Mouse (Mus musculus): ENCODE results near the gene Ttc41.

Gene Ttc41

DNA sequence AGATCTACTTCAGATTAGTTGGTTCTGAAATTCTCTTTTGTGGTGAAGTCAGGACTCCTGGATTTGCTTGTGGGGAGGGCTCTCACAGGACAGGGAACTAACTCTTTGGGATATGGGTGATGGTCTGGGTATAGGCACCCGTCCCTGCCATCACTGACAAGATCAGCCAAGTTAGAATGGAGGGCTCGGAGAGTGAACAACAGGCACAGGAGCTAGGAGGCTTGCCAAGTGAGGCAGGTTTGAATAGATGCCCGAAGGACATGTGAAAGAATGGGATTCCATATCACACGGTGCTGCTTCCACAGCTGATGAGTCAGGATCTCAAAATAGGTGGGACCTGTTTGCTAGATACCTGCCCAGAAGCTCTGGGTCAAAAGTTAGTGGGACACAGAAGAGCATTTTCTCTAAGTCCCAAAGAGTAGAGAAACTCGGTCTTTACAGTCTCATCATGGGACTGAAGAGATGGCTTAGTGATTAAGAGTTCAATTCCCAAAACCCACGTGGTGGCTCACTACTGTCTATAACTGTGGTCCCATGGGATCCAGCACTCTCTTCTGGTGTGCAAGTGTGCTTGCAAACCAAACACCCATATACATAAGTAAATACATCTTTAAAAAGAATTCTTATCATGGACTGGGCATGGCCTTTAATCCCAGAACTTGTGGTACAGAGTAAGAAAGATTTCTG is 50.3 kb downstream of the Ttc41 start:
- no peak for DNase-seq (ENCODE audit: low read depth, low spot score)

DNA sequence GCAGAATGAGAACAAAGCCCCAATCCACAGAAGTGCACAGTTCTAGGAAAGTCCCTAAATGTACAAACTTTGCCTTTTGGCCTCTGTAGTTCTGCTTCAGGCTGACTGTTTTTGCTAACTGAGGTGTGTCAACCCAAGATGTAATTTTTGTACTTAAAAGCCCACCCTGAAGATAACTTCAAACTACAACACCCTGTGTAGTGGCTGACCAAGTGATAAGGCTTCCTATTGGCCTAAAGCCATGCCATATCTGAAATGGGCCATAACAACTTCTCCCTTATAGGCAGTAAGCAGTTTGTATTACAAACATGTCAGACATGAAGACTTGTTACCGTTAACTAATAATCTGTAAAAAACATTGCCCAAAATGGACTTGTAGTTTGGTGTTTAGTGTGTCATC is 52.1 kb downstream of the Ttc41 start:
- no peak for DNase-seq (ENCODE audit: low read depth, low spot score)

DNA sequence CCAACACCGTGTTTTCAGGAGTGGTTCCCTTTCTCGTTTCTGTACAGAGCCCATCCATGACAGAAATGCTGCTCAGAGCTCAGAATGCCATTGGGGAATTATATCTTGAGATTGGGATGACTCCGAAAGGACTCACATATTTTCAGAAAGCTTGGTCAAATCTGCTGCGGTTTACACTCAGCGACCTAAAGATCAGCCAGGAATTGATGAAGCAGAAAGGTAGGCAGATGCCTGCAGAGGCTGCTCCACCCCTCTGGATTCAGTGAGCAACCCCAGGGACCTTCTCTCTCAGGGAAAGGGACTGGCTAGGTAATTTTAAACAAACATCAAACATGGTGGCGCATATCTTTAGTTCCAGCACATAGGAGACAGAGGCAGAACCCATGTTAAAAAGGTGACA is 52.6 kb downstream of the Ttc41 start:
- DNase-seq (ENCODE audit: low read depth, low spot score) = no peak

DNA sequence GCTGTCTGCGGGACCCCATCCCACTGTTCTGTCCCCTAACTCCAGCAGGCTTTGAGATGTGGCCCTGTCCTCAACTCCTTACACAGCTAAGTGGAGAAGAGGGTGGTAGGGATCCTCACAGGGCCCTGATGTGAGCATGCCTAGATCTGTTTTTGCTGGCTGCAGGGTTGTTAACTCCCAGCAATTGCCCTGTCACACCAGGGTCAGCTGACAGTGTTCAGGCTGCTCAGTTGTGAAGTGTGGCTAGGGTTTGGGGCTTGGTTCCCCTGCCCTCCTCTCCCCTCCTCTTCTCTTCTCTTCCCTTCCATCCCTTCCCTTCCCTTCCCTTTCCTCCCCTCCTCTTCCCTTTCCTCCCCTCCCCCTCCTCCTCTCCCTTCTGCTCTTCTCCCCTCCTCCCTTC is 55.6 kb downstream of the Ttc41 start:
- DNase-seq (ENCODE audit: low read depth, low spot score) = no peak

DNA sequence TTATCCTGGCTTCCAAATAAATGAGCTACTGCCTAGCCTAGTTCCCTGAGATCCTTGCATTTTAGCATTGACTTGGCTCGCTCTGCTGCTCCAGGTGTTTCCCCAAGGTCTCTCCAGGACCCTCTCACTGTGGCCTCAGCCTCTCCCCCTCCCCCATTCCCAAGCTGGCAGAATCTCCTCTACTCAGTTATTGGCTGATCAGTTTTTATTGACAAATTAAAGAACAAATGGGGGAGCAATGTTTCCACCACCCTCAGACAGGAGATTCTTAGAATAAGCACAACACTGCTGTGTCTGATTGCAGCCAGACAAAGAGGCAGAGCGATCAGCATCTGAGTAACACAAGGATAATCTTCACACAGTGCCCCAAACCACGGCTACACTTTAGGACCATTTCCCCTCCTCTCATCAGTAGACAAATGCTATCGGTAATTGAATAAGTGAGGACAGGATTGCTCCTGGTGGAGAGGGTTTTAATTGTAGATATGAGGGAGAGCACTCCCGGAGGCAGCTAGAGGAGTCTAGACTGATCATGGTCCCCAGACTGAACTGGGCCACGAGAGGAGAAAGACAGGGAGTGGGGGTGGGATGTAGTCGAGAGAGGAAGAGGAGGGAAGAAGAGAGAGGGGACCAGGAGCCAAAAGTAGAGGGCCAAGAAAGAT is 56.2 kb downstream of the Ttc41 start:
- DNase-seq (ENCODE audit: low read depth, low spot score) = no peak

DNA sequence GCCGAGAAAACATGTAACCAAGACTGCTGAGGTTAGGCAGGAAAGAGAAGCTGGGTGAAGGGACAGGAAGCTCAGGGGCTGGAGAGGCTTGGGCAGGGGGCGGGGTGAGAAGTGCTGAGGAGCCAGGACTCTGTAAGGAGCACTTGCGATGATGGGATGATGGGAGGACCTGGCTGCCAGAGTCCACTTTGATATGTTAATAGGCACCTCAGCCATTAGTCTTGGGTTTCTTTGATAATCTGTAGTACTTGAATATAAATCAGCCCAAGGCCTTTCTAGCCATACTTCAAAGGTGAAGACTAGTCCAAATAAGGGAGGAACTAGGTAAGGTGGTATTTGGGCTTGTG is 56.7 kb downstream of the Ttc41 start:
- no peak for DNase-seq (ENCODE audit: low read depth, low spot score)

DNA sequence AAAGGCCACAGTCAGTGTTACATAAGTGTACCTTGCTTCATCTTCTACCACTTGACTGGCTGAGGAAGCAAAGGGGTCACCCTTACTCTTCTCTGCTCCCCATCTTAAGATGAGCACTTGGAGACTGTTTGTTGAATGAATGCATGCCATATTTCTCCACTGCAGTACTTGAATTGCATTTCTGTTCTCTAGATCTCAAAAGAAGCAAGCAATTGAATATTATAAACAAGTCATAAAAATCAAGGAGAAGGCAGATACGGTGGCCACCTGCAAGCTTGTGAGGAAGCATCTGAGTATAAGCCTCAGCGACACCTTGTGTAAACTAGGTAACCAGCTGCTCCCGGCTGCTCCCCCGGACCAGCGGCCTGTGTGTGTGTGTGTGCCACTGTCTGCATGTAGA is 58.1 kb downstream of the Ttc41 start, which contains the start of gene Gm49358:
Gene Gm49358, plus strand, starts transcription at position 301 of the 400 bp plus-strand sequence.
- DNase-seq (ENCODE audit: low read depth, low spot score) = no peak

DNA sequence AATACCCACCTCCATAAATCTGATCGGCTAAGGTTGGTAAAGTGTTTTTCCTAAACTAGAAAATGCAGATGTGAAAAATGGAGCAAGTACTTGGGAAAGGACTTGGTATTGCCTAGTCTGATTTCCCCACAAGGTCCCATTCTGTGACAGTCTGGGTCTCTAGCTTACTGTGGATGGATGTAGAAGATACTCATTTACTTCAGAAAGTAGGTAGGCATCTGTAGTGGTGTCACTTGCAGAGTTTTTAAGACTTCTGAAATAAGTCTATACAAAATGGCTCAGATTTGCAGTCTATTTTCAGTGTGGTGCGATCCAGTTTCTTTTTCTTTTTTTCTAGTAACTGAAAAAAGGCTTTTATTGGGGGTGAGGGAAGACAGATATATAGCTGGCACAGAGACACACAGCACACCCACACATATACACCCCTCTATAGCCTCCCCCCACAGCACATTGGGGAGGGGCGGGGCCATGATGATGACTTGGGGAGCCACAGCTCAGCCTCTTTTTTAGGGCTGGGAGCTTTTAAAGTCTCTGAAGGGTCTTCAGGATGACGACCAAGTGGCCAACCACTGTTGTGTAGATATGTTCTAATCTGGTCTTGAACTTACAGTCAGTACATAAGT is 59.8 kb downstream of the Ttc41 start:
- no peak for DNase-seq (ENCODE audit: low read depth, low spot score)

DNA sequence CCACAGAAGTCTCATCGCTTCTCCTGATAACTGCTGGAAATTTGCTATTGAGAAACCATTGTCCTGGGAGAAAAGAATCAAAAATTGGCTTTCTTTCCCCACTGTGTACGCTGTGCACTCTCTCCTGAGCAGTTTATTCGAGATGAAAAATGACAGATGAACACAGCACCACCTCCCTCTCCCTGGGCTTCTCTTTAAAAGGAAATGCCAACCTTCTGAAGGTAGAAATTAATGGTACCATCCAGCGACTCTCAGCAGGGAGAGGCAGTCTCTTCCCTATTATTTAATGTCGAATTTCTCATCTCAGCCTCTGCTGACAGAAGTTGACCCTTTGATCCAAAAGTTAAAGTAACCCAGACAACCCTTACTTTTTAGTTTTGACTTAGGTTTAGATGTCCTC is 63.6 kb downstream of the Ttc41 start:
- DNase-seq (ENCODE audit: low read depth, low spot score) = no peak

DNA sequence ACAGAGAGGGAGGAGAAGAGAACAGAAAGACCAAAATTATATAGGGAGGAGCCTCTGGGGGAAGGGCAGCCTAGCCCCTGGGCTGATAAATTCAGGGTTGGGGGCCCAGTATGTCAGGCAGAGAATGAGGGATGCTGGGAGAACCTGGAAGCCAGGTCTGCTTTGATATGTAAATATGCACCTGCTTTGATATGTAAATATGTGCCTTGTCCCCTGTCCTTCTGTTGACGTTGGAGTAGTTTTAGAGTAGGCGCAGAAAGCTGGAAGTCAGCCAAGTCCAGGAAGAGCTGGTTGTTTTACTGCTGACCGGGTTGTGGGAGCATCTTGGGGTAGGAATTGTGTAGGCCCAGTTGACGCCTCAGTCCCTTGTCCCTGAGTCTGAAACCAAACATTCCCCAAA is 64.2 kb downstream of the Ttc41 start:
- DNase-seq (ENCODE audit: low read depth, low spot score) = no peak

DNA sequence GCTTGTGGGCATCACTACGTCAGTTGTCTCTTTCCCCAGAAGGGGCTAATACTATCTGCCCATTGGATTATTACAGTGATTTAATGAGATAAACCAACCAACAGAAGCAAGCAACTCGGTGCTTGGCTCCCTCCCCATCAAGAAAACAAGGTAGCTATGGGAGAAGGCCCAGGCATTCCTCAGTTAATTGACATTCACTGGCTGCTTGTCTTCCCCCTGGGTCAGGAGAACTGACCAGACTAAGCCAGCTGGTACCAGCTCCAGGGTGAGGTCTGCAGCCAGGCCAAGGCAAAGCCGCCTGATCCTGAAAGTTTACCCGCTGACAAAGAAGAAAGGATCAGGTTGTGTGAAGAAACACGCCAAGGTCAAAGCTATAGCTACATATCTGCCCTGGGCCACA is 66.1 kb downstream of the Ttc41 start:
- no peak for DNase-seq (ENCODE audit: low read depth, low spot score)

DNA sequence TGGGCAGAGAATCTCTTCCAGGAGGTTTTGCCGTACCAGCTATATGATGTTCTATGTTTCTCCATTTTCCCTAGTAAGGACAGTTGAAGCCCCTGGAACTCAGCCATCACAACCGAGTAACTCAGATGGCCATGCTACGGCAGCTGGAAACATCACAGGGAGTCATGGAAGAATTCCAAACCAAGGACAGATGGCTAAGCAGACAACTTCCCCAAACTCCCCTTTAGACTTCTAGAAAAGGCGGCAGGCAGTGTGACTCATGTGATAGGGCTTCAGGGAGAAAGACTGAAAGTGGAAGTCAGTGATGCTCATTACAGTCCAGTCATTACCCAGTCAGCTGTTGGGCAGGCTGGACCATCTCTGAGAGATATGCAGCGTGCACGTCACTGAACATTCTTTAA is 66.6 kb downstream of the Ttc41 start:
- DNase-seq (ENCODE audit: low read depth, low spot score) = no peak

DNA sequence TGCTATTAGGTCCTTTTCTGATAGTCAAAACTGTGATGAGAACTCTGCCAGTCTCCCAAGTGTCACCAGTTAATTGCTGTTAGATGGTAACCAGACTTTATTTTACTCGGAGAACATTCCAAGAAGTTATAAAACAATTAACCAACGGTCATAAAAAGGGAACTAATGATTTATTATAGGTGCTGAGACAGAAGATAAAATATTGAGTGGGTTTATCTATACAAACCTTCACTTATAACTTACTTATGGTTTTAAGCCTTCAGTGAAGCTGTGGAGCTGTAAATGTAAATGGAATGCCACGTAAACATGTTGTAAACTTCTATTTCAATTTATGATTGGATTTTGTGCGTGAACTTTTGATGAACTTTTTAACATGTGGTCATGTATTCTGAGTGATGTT is 67.7 kb downstream of the Ttc41 start:
- no peak for DNase-seq (ENCODE audit: low read depth, low spot score)

DNA sequence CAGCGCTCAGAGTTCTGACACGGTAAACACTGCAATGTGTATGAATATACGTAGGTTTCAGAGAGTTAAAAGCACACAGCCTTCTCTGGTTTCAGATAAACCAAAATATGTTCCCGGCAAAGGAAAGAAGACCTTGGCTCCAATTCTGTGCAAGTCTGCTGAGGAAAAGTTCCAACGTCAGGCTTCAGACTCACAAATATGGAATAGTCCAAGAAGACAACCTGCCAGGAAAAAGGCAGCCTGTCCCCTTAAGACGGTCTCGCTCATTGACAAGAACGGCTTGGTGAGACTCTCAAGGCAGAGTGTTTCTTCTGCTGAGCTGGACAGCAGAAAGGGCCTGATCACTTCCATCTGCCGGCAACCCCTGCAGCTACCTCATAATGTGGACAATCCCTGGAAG is 70.7 kb downstream of the Ttc41 start:
- no peak for DNase-seq (ENCODE audit: low read depth, low spot score)

DNA sequence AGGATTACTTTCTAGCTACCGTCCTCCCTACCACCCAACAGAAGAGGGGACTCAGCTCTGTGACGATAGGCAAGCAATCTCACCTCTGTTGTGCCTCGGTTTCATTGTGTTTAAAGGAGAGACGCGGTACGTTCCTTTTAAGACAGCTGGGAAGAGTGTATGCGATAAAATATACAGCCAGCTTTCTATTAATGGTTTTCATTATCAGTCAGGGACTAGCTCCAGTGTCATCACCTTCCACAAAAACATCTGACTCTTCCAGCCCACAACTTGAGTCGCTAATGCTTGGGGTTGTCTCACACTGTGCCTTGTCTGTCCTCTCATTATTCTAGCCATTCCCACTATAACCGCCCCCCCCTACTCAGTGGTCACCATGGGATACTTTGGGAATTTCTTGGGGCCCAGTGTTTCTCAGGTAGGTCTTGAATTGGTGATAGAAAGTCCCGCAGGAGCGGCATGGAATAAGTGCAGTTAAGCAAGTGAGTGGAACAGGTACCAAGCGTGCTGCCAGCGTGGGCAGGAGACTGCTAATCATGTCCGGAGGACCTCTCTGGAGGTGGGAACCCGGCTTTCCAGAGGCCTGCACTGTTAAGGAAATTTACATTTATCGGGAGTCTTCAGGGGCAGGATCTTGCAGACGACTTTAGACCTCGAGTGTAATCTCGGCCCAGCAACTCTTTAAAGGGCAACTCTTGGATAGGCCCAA is 72.2 kb downstream of the Ttc41 start:
- DNase-seq (ENCODE audit: low read depth, low spot score) = no peak

DNA sequence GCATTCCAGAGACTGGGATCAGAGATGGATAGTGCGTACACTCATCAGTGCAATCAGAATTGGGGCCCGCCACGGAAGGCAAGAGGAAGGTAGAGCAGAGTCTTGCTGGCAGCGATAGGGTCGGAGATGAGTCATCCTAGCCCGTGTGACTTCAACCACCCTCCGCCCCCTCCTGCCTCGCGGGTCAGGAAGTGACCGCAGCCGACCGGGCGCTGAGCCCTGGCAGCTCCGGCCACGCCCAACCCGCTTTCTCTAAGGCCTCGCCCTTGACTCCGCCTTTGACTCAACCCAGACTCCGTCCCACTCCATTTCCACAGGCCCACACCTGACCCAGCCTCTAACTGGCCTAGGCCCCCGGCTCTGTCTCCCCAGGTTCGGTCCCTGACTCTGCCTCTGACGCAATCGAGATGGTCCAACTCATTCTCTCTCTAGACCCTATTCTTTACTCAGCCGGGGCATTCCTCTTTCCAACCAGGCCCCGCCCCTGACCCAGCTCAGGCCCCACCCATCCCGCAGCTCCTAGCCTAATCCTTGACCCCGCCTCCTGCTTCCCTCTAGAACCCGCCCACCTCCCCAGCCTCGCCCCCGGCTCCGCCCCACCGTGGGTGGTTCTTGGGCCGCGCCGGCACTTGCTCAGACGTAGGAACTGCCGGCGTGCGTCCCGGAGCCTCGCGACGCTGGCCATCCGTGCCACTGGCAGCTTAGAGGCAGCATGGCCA is 72.9 kb downstream of the Ttc41 start, which contains the start of gene Nt5dc3:
Gene Nt5dc3, plus strand, starts transcription at position 608 of the 719 bp plus-strand sequence.
- peak; percentile 91 for DNase-seq (ENCODE audit: low read depth, low spot score)

DNA sequence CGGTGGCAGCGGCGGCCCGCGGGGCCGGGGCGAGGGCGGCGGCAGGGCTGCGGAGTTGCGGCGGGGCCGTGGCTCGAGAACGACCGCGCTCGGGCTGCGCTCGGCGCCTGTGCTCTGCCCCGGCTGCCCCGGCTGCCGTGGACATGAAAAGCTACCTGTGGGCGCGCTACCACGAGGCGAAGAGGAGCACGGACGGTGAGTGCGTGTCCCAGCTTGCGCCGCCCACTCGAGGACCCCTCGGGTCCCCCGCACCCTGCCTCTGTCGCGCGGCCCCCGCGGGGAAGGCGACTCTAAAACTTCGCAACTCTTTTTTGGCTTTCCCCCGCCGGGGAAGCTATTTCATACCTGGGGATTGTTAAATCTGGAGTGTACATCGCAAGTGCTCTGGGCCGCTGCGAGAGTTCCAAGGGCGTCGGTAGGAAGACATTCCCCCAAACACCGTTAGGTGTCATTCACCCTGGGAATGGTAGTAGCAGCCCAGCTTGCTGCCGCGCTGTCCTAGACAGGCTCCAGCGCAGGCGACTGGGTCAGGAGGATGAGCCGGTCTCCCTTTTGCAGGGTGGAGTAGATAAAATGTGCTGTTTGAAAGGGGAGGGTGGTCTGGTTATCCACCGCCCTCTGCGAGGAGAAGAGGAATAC is 73.6 kb downstream of the Ttc41 start:
- DNase-seq (ENCODE audit: low read depth, low spot score) = peak; percentile 6

DNA sequence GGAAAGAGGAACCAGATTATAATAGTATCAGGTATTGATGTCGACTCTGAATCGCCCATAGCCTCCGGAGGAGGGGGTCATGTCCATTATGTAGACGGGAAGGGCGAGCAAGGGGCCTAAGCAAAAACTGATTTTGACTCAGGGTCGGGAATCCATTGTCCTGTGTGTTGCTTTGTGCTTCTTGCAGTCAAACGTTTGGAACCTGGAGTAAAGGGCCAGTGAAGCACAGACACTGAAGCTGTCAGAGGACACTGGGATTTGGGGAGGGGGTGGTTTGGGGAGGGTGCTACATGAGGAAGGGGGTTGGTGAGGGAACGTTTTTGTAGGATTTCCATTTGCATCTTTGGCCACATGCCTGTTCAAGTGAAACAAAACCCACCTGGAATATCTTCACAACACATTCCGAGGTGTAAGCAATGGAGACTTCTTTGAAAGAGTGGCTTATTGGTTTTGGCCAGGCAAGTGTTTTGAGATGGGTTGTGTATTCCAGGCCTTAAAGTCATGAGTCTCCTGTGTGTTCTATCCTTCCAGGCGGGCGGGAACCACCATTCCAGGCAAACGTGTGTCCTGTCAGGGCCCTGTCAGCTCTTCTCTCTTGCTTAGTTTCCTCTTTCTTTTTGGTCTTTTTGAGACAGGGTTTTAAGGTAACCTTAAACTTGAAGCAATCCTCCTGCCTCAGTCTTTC is 74.3 kb downstream of the Ttc41 start:
- no peak for DNase-seq (ENCODE audit: low read depth, low spot score)

DNA sequence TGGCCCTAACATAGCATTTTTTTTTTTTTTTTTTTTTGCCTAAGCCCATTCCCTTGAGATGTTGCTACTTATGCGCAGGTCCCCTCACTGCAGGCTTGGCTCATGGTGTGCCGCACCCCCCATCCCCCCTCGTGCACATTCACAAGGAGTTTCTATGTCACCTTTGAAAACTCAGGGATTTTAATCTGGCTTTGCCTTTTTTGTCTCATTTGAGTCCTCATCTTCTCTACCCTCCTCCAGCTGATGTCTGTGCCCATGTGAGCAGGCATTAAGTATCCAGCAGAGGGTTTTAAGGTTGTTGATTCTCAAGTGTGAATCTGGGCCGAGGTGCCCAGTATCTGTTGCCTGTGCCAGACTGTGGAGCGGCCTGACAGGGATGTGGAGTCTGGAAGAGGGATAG is 76.0 kb downstream of the Ttc41 start:
- DNase-seq (ENCODE audit: low read depth, low spot score) = no peak

DNA sequence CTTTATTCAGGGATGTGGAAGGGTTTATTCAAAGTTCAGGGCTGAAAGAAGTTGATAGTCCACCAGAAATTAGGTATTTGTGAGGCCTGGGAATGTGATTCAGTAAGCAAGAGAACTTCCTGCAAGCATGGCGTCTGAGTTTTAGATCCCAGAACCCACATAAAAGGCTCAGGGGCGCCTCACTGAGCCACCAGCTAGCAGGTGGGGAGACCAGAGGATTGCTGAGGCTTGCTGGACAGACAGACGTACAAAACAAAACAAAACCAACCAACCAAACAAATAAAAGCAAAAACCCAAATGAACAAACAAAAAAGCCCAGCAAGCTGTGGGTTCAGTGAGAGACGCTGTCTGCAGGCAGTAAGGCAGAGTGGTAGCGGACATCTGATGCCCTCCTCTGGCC is 77.0 kb downstream of the Ttc41 start:
- no peak for DNase-seq (ENCODE audit: low read depth, low spot score)

DNA sequence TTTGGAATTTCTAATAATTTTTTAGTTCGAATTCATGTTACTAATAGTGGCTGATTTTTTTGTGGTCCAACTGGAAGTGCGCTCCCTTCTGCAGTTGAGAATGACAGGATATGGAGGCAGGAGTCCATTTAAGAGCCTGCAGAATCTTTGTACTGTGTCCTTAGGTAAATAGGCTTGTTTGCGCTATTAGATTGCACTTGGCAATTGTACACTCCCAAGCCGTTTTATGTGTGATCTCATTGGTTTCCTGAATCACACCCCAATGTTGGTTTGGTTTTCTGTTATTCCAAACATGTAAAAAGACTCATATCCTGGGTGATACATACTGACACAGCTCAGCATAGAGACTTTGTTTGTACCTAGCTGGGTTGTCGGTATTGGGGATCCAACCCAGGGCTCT is 78.0 kb downstream of the Ttc41 start:
- DNase-seq (ENCODE audit: low read depth, low spot score) = no peak
